Mouse (Mus musculus) myocyte (in vitro differentiated cells): ENCODE results near the gene Gm884. TPM values are rescaled to one million over a fixed set of nuclear protein-coding genes. Genes with fewer than 3 reads are reported as not detected.

ENCODE experiments used
- H3K27me3 ChIP-seq: one replicate; pipeline ENCODE4 v1.6.1; 2011; ENCODE audit not compliant: control insufficient read depth, insufficient read depth, insufficient read length
- H3K36me3 ChIP-seq: one replicate; pipeline ENCODE4 v1.6.1; 2011; ENCODE audit not compliant: control insufficient read depth, insufficient read depth
- H3K4me2 ChIP-seq: one replicate; pipeline ENCODE4 v1.6.1; 2011; ENCODE audit warnings: low read depth, control low read depth
- H3K4me3 ChIP-seq: one replicate; pipeline ENCODE4 v1.5.1; 2011; ENCODE audit warnings: mild to moderate bottlenecking, control low read depth, moderate library complexity
- H3K79me2 ChIP-seq: one replicate; pipeline ENCODE4 v1.6.1; 2011; ENCODE audit not compliant: control insufficient read depth, insufficient read depth
- H3ac ChIP-seq: one replicate; pipeline ENCODE4 v1.6.1; 2011; ENCODE audit not compliant: control insufficient read depth, insufficient read length
- CEBPB ChIP-seq: IDR thresholded peaks from 2 replicates; pipeline ENCODE4 v1.6.1; 2011; ENCODE audit warnings: mild to moderate bottlenecking, moderate library complexity; ENCODE audit not compliant: poor library complexity, insufficient read depth, severe bottlenecking
- E2F4 ChIP-seq: IDR thresholded peaks from one replicate; pipeline ENCODE4 v1.6.1; 2011; ENCODE audit warnings: mild to moderate bottlenecking, control low read depth, moderate library complexity; ENCODE audit not compliant: insufficient read depth
- MAX ChIP-seq: IDR thresholded peaks from one replicate; pipeline ENCODE4 v1.6.1; 2011; ENCODE audit warnings: low read depth, mild to moderate bottlenecking, control low read depth
- MYOD1 ChIP-seq, 3 experiments: IDR thresholded peaks; one replicate each; pipeline ENCODE4 v1.6.1; 2011; ENCODE audit warnings: control low read depth in 2 of 3, low read depth in 2 of 3, mild to moderate bottlenecking in 2 of 3, moderate library complexity in 1 of 3; ENCODE audit not compliant: insufficient read length in 2 of 3, control insufficient read depth in 1 of 3
- MYOG ChIP-seq, 3 experiments: IDR thresholded peaks; one replicate each; pipeline ENCODE4 v1.6.1; 2011; ENCODE audit warnings: control low read depth in 2 of 3, low read depth in 2 of 3, mild to moderate bottlenecking in 2 of 3; ENCODE audit not compliant: insufficient read length in 2 of 3, control insufficient read depth in 1 of 3, insufficient read depth in 1 of 3
- POLR2A ChIP-seq: IDR thresholded peaks from one replicate; pipeline ENCODE4 v1.6.1; 2011; ENCODE audit warnings: low read depth, mild to moderate bottlenecking, control low read depth, moderate library complexity; ENCODE audit not compliant: insufficient read length
- POLR2AphosphoS2 ChIP-seq: IDR thresholded peaks from one replicate; pipeline ENCODE4 v1.6.1; 2011; ENCODE audit warnings: low read depth, control low read depth; ENCODE audit not compliant: insufficient read length
- REST ChIP-seq: IDR thresholded peaks from one replicate; pipeline ENCODE4 v1.6.1; 2011; ENCODE audit warnings: mild to moderate bottlenecking, control low read depth, moderate library complexity; ENCODE audit not compliant: insufficient read depth, insufficient read length
- SRF ChIP-seq: IDR thresholded peaks from one replicate; pipeline ENCODE4 v1.6.1; 2011; ENCODE audit warnings: low read depth; ENCODE audit not compliant: control insufficient read depth, insufficient read length
- TCF12 ChIP-seq: IDR thresholded peaks from one replicate; pipeline ENCODE4 v1.6.1; 2011; ENCODE audit warnings: mild to moderate bottlenecking, control low read depth; ENCODE audit not compliant: poor library complexity, insufficient read depth, severe bottlenecking
- TCF3 ChIP-seq: IDR thresholded peaks from one replicate; pipeline ENCODE4 v1.6.1; 2011; ENCODE audit warnings: low read depth, control low read depth; ENCODE audit not compliant: insufficient read length
- USF1 ChIP-seq: IDR thresholded peaks from one replicate; pipeline ENCODE4 v1.6.1; 2011; ENCODE audit warnings: low read depth, mild to moderate bottlenecking, control low read depth, moderate library complexity
- polyA plus RNA-seq: library from polyadenylated mRNA; unstranded; fragments of >200 nt; fragmentation: generic; extraction: Trizol; gene quantifications from one replicate; pipeline ENCODE4 v1.2.1, GENCODE M21; 2012; ENCODE audit warnings: missing spikeins

Gm884 gene
- polyA plus RNA-seq, 1 experiment: not detected

- peaks cover 53% of the 10 kb centered on the region for H3K27me3 ChIP-seq
- no peaks in the 10 kb centered on the region for H3K36me3 ChIP-seq
- no peak overlapping the region for H3K4me3 ChIP-seq
- H3ac ChIP-seq: no peak overlapping the region
- no peak overlapping the region for H3K4me2 ChIP-seq
- no peaks in the 10 kb centered on the region for H3K79me2 ChIP-seq
- TF ChIP-seq USF1: no peak
- no peak for TF ChIP-seq MAX
- TF ChIP-seq MYOG (IDR thresholded peaks at IDR 0.05; ENCODE audit: control insufficient read depth in 1 of 3, insufficient read depth in 1 of 3, insufficient read length in 2 of 3, low read depth in 2 of 3): no peak
- no peak for TF ChIP-seq E2F4
- no peak for TF ChIP-seq SRF
- TF ChIP-seq CEBPB: no peak
- TF ChIP-seq POLR2A: no peak
- TF ChIP-seq MYOD1 (IDR thresholded peaks at IDR 0.05; ENCODE audit: control insufficient read depth in 1 of 3, insufficient read length in 2 of 3, low read depth in 2 of 3): no peak
These were observed 30.5 kb upstream of the Gm884 start for GRCm38 (mm10) chr11:103651426-103651825.

GRCm38 (mm10) chr11:103649983-103650493, 29.1 kb upstream of the Gm884 start:
- Histone ChIP-seq H3K4me3 (no peak overlapping the region), H3K36me3 (no peaks in the 10 kb centered on the region), H3K4me2 (no peak overlapping the region), H3K79me2 (no peaks in the 10 kb centered on the region), H3K27me3 (peaks cover 53% of the 10 kb centered on the region), H3ac (no peak overlapping the region)
- no peak for TF ChIP-seq USF1
- no peak for TF ChIP-seq MYOG (IDR thresholded peaks at IDR 0.05; ENCODE audit: control insufficient read depth in 1 of 3, insufficient read depth in 1 of 3, insufficient read length in 2 of 3, low read depth in 2 of 3)

- Histone ChIP-seq H3K4me2 (no peak within 1 kb of the TSS), H3K27me3 (peaks cover 53% of the 10 kb centered on the region), H3K36me3 (no peaks in the 10 kb centered on the region), H3K4me3 (no peak within 1 kb of the TSS), H3ac (no peak within 1 kb of the TSS), H3K79me2 (no peaks in the 10 kb centered on the region)
- TF ChIP-seq USF1 (no peak), TCF3 (no peak), POLR2AphosphoS2 (no peak), E2F4 (no peak), REST (no peak), SRF (no peak), MAX (no peak), MYOG (IDR thresholded peaks at IDR 0.05; ENCODE audit: control insufficient read depth in 1 of 3, insufficient read depth in 1 of 3, insufficient read length in 2 of 3, low read depth in 2 of 3) (no peak), TCF12 (no peak), POLR2A (no peak), CEBPB (no peak), MYOD1 (IDR thresholded peaks at IDR 0.05; ENCODE audit: control insufficient read depth in 1 of 3, insufficient read length in 2 of 3, low read depth in 2 of 3) (no peak)
These were observed 28.5 kb upstream of the Gm884 start, which contains the start of gene Rprml for GRCm38 (mm10) chr11:103649301-103649982. Gene Rprml, plus strand, starts transcription at chr11:103649570.

- Histone ChIP-seq H3K4me2 (no peak overlapping the region), H3K27me3 (peaks cover 50% of the 10 kb centered on the region), H3K79me2 (no peaks in the 10 kb centered on the region), H3K4me3 (no peak overlapping the region), H3ac (no peak overlapping the region), H3K36me3 (no peaks in the 10 kb centered on the region)
- TF ChIP-seq REST (no peak), MYOD1 (IDR thresholded peaks at IDR 0.05; ENCODE audit: control insufficient read depth in 1 of 3, insufficient read length in 2 of 3, low read depth in 2 of 3) (no peak), CEBPB (no peak), TCF12 (no peak), E2F4 (no peak), USF1 (no peak), MAX (no peak), TCF3 (no peak), POLR2AphosphoS2 (no peak), MYOG (IDR thresholded peaks at IDR 0.05; ENCODE audit: control insufficient read depth in 1 of 3, insufficient read depth in 1 of 3, insufficient read length in 2 of 3, low read depth in 2 of 3) (no peak), POLR2A (no peak), SRF (no peak)
These were observed 27.7 kb upstream of the Gm884 start for GRCm38 (mm10) chr11:103648656-103649055.

- no peaks in the 10 kb centered on the region for H3K36me3 ChIP-seq
- no peak for TF ChIP-seq SRF
- no peak for TF ChIP-seq MAX
- TF ChIP-seq POLR2A: no peak
- TF ChIP-seq E2F4: no peak
- TF ChIP-seq TCF12: no peak
- no peak for TF ChIP-seq USF1
- no peak for TF ChIP-seq MYOD1 (IDR thresholded peaks at IDR 0.05; ENCODE audit: control insufficient read depth in 1 of 3, insufficient read length in 2 of 3, low read depth in 2 of 3)
- no peak for TF ChIP-seq TCF3
- no peak for TF ChIP-seq MYOG (IDR thresholded peaks at IDR 0.05; ENCODE audit: control insufficient read depth in 1 of 3, insufficient read depth in 1 of 3, insufficient read length in 2 of 3, low read depth in 2 of 3)
- no peak for TF ChIP-seq POLR2AphosphoS2
- no peak for TF ChIP-seq CEBPB
- TF ChIP-seq REST: no peak
- no peaks in the 10 kb centered on the region for H3K79me2 ChIP-seq
- no peak overlapping the region for H3K4me2 ChIP-seq
- no peak overlapping the region for H3K4me3 ChIP-seq
- peaks cover 50% of the 10 kb centered on the region for H3K27me3 ChIP-seq
- H3ac ChIP-seq: no peak overlapping the region
These were observed 27.1 kb upstream of the Gm884 start for GRCm38 (mm10) chr11:103647921-103648620.
